Mouse (Mus musculus): ENCODE data around the gene Ppp1r14c.
"Not testable (repeated sequence)": the region's sequence is repeated elsewhere in the genome, so short reads cannot be mapped to it uniquely, and the experiment has no call there.

Ppp1r14c gene

DNA sequence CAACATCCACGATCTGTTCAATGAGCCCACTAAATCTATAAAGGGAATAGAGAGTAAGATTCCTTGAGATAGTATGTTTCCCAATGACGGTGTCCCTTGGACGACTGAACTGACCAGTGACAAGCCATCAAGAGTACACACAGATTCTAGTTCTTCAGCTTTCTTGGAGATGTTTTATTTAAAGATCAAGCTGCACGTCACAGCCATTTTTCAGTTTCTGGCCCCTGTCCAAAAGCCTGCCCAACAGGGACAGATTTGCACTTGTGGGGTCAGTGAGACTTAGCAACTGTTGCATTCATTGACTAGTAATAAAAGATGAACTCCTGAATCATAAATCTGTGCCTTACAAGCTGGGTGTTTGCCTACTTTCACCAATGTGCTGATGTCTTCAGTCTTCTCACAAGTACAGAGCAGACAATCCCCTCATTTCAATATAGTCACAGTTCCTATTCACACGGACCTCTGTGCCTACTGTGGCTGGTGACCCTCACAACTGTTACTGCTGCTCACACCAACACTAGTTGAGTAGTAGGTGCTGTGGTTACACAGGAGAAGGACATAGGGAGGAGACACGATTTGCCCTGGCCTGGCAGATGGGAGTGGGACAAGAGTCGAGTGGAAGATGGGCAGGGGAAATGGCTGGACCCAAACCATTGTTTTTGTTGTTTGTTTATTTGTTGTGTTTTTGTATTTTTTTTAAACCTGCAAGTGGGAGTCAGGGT is 37.7 kb downstream of the Ppp1r14c start:
- no peak for DNase-seq

DNA sequence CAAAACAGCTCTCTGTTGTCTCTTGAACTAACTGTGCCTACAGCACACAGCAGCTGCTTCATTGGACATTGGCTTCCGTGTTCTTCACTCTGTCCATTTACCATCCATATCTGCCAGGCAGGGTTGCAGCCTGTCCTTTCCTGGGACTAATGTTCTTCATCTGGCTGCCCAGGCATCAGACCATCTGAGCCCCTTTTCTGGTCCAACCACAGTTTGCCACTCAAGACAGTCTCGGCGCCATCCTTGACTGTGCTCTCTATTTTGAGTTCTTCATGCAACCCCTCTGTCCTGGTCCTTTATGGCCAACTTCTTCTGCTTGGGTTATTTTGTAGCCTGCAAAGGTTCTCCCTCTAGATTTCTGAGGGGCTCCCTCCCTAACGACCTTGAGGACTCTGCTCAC is 38.5 kb downstream of the Ppp1r14c start:
- DNase-seq: no peak

DNA sequence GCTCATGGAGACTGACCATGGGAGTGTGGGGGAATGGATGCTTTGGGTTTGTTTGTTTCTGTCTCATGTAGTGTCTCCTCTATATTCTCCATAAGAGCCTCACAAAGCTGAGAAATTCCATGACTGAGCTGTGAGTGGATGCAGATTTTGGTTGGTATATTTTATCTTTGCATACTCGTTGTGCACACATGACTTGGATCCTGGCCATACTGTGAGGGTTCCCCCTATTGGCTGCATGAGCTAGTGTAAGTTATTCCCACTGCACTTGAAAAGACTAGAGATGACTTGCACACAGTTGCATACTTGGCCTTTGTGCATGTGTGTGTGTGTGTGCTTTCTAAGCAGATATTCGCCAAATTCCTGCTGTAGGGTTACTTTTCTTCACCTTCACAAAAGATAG is 40.4 kb downstream of the Ppp1r14c start:
- DNase-seq: no peak

DNA sequence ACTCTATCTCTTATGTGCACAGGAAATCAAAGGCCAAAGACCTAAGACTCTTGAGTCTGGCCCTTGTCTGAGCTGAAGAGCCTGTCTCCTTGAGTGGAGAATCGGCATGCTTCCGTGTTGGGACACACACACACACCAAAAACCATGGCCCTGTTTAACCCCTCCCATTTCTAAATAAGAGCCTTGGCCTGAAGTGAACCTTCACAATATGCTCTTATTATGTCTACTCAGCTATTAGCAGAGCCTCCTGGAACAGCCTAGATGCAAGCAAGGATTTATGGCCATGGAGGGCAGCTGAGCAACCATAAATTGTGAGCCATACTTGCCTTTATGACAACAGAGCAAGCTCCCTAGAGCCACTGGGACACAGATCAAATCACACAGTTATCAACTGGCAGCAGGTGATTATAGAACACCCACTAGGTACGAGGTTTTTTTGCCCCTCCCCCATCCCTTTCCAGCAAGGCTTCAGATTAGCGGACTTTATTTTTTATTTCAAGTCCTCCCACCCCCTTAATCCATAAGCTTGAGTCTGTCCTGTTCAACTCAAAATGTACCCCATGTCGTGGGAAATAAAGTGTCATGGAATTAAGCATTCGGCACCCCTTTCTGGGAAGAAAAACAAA is 42.3 kb downstream of the Ppp1r14c start:
- DNase-seq: no peak

DNA sequence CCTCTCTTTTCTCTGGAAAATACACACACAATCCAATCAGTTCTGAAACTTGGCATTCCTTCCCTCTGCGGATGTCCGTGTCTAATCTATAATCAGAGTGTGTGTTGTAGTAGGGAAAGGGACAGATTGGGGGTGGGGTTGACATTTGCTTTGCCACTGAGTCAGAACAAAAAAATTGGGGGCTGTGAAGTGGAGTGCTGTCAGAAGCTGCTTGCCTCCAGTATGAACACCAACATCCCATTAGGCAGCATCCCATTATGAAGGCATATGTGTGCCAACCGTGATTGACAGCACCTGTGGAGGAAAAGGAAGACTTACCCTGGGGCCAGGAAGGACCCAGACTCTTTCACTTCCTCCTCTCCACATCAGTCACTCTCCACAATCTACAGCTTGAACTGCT is 42.8 kb downstream of the Ppp1r14c start:
- no peak for DNase-seq

DNA sequence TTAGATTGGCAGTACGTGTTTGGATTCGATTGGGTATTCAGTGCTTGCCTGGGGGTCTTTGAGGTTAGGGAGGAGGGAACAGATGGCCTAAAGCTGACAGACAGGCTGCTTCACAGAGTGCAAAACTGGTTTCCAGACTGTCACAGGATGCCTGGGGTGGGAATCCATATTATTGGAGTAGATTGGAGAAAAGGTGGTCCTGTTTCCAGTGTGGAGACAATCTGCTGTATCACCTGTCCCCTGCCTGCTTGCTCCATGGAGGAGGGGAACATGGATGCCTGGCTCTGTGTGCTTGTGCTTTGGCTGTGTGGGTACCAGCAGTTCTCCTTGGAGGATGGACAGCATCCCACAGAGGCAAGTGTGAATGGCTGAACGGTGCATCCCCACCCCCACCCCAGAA is 45.4 kb downstream of the Ppp1r14c start:
- no peak for DNase-seq

DNA sequence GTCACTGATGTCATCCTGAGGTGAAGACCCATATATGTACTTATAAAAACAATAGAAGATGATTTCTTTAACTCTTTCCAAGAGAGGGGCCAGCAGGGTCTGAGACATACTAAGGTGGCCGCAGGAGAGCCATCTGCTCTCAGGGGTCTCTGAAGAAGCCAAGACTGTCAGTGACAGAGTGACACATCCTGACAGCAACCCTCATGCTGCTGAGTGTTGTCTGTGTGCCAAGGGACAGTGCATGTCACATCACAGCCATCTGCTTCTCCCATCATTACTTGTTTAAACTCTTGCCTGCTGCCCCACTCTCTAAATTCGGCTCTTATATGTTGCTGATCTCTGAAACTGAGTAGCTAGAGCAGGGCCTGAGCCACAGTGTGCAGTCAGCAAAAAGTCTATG is 45.8 kb downstream of the Ppp1r14c start:
- no peak for DNase-seq

DNA sequence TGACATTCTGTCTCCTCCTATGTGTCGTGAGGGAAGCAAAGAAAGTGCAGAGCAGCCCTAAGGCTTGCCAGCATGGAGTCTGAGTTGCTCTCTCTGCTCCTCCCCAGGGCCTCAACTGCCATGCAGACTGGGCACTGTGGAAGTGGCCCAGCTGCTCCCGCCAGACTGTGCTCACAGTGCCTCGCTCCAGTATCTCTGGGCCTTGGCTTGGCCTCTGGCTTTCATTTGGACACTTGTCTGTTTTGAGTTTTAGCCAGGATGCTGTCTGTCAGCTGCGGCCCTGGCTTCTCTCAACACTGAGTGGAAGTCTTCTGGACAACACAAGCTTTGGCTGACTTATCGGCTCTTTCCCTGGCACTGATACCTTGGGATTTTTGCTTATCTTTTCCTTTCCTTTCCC is 49.0 kb downstream of the Ppp1r14c start:
- DNase-seq: no peak

DNA sequence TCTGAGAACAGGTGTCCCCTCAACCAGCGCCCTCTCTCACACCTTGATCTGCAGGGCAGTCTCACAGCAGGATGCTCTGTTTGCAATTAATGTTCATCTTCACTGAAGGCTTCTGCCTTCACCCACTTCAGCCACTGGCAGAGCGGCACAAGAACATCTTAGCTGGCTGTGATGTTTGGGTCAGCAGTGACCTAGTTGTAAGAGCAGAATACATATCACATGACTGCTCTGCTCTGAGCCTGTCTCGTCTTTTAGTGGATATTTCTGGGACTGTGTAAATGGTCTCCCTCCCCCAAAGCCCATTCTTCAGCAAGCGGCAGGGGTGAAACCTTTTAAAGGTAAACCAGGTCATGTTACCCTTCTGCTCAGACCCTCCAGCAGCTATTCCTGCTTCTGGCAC is 50.7 kb downstream of the Ppp1r14c start:
- DNase-seq: no peak

DNA sequence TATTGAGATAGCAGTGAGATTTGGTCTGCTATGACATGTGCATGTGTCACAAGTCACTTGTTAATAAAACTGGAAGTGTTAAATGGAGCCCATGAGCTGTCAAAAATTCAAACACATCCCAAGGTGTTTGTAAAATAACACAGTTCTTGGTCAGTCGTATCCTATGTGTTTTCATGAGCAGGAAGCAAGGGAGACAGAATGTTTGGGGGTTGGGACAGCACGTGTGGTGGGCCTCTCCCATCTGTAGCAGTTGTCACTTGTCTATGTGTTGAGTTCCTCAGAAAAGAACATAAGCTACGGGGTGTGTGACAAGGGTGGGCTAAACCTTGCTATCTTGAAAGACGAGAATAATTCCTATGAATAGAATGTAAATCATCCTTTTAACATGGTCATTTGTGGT is 51.6 kb downstream of the Ppp1r14c start:
- no peak for DNase-seq

DNA sequence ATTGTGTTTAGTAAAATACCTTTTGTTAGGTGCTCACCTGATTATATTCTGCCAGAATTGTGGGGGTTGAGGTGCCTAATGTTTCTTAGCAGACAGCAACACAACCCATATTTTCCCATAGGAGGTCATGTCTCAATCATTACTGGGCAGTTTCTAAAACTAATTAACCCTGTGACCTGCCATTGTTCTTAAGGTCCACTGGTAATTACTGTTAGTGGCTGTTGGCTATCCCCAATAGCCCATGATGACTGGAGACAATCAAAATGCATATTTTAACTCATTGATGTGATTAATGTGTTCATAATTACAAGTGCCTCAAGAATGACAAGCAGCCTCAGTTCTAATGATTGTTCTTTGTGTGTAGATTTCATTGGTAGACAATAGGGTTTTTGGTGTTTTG is 58.2 kb downstream of the Ppp1r14c start:
- DNase-seq: no peak

DNA sequence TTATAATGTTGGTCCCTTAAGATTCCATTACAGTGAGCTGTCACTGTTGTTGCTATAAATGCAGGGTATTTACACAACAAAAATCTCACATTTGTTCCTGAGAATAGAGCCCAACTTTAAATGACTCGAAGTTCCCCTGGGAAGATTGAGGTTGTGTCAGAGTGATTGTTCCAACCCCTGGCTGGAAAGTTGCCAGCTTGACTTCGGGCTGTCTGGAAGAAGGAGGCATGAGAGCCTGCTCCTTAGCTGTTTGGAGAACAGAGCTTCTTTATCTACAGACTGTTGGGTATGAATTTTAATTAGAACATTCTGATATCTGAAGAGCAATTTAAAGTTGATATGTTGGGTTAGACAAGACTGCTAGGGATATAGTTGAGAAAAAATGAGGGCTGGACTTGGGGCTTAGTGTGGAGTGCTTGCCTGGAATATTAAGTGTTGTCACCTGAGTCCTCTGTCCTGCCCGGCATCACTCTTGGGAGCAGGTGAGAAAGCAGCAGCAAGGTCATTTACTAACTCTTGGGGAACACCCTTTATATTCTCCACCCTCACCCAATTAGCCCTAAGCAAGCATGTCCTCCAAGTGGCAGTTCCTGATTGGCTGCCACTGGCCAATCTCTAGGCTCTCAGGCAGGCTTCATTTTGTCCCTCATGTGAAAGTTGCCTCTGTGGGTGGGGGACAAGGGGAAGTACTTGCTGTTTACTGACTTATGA is 62.0 kb downstream of the Ppp1r14c start:
- no peak for DNase-seq

DNA sequence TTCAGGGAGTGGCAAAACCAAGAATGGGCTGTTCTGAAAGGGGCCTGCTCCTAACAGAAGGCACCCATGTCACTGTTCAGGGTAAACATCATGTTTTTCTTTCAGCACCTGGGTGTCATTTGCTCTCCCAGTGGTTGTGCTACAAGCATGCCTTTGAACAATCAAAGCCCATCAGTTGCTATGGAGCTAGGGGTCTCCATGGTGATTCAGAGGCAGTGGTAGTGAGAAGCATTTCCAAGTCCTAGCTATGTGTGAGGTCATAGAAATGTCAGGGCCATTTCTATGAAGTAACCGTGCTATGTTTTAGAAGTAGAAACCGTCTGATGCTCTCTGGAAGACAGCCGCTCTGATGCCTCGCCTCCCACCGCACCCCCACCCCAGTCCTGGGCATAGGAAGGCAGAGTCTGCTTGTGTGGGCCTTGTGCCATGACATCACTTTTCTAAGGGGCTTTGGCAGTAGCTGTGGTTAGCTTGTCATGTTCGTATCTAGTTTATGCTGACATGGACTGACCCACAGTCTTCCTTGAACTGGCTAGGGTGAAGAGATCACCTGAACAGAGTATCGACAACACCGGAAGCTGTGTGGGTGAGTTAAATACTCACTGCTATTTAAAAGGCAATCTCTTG is 69.1 kb downstream of the Ppp1r14c start:
- no peak for DNase-seq

DNA sequence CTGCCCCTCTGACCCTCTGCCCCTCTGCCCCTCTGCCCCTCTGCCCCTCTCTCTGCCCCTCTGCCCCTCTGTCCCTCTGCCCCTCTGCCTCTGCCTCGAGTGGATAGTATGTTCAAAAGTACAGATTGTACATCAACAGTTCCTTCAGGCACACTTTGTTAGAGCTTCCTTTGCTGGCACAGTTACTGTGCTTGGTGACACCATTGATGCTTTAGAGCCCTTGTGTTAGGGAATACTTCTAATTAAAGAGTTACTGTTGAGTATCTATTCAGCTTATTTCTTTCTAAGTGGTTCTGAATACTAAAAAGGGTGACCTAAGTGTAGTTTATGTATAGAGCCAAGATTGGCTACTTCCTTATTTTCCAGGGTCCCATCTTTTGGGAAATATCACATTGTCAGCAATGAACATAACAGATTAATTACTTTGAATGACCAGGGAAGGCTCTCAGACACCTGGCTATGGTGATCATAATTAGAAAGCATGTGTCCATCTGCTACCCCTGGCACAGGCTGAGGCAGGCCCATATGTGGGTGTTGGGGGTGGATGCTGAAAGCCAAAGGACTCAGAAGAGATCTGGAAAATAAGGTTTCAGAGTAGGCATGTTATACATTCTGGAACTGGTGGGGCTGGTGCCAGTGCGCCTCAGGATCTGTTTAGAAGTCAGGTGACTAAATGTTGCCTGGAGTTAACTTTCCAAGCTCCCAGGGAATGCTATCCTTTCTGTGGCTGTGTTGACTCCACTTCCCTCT is 75.0 kb downstream of the Ppp1r14c start:
- no peak for DNase-seq

DNA sequence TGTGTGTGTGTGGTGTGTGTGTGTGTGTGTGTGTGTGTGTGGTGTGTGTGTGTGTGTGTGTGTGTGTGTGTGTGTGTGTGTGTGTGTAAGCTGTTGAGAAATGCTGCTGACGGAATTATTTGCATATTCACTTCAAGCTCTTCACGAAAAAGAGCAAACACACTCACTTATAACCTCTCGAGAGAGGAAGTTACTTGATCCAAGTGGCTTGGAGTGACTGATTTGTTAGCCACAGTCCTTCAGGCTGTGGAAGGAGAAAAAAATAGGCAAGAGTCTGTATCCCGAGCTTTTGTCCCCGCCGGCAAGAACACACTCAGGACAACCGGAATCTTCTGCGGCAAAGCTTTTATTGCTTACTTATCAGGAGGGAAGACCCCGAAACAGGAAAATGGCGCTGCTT is 80.9 kb downstream of the Ppp1r14c start:
- not testable (repeated sequence) for DNase-seq

DNA sequence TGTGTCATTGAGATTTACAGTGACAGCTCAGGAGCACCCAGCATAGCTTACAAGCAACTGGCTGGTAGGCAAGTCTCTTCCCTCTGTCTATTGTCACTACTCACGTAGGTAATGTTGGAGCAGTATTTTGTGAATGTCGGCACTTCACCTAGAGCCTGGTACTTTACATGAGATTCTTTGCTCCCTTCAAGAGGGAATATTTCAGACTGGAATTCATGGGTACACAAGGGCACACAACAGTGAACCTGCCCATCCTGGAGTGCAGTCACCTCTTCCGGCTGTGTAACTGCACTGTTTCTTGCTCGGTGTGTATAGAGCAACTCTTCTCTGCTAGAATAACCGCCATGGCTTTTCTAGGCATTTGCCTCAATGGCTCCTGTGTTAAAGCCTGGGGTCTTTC is 82.8 kb downstream of the Ppp1r14c start:
- DNase-seq: no peak

DNA sequence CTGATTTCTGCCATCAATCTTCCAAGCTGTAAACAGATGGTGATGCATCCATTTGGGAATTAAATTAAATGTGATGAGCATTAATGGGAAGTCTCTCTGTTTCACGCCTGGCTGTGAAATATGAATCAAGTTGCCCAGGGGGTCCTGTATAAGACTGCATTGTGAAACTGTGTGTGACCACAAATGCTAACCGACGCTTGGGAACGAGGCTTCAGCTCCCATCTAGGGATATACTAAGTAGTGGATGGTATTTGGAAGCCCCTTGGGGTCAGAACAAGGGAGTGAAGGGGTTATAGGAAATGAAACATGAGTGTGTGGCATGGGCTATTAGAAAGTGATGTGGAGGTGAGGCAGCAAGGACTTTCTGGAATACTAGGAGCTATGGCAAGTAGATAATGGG is 86.1 kb downstream of the Ppp1r14c start:
- DNase-seq: no peak

DNA sequence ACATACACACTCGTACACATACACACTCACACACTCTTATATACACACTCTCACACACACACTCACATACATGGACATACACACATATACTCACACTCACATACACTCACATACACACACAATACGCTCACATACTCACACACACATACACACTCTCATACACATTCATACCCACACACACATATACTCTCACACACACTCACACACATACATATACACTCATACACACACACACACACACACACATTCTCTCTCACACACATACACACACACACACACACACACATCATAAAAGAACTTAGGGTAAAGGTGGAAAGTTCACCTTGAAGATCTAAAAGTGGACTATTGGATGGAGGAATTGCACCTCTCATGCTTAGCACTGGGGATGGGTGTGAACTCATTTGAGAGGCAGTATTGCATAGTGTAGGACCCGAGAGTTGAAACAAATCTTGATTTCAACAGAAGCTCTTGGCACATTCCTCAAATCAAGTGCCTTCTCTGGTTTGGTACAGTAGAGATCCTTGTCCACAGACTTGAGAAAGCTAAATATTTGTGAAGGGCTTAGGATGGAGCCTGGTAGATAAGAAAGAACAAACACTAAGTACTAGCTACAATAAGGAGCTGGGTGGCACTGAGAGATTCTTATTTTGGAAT is 87.1 kb downstream of the Ppp1r14c start:
- no peak for DNase-seq

DNA sequence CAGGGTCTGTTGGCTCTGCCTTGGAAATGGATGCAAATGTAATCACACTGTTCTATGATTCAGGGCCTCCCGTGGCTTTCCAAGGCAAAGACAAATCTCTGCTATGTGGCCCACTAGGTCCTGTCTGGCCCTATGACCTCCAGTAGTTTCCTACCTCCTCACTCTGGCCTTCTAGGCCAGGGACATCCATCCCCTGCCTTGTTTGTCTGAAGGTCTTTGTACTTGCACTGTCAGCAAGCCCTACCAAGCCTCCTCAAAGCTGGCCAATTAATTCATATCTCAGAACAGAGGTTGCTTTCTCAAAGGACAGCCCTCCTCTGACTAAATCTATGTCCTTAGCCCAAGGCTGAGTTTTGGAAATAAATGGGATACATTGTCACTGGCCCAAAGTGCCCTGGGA is 92.8 kb downstream of the Ppp1r14c start:
- no peak for DNase-seq

DNA sequence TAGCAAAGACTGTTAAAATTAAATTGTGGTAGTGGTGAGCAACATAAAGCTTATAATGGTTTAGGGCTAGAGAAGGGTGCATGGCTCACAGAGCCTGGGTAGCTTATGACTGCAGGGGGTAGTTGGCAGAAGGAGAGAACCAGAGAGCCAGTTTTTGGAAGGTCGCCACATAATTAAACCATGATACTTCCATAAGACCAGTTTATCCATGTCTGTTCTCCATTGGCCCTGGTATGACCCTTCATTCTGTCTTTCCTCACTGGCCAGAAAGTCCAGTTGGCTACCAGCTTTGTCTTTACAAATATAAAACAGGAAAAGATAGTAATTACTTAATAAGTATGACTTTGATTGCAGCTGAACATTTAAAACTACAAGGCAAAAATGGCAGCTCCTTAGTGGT is 95.0 kb downstream of the Ppp1r14c start:
- DNase-seq: no peak

DNA sequence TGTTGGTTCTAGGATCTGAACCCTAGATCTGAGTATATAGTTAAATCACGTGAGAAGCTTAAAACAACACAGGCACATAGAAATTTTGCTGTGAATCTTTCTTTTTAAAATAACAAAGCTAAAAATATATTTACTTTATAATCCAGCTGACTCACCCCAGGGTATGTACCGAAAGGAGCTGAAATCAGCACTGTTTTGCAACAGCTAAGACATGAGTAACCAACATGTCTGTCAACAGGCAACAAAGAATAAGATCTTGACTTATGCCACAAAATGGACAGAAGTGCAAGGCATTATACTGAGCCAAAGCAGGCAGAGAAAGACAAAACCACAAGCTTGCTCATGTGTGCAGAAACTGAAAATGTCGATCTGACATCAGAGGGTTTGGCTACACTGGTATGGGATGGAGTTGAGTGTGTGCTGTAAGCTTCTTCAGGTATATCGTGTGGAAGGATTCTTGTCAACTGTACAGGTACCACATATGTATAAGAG is 100.3 kb downstream of the Ppp1r14c start:
- no peak for DNase-seq

DNA sequence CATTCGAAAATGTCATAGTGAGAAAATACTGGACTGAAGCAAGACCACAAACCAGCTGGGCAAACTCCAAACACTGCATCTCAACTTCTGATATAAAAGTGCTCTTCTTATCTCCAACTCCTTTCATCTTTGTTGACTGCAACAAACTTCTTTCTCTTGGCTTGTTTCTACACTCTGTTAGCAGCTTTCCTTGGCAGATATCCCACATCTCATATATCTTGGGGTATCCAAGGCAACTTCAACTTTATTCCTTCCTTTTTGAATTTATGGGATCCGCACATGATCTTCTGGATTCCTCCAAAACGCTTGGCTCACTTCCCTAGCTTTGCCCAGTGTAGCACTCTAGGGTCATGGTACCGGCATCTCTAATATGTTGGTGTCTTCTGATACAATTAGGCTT is 102.7 kb downstream of the Ppp1r14c start:
- no peak for DNase-seq
